In genomic region chr2:76372244-76372643, GRCm38 (mm10) we compare ENCODE assay signal across 18 mouse cellular contexts. TPM values are rescaled to one million over a fixed set of nuclear protein-coding genes. Genes with fewer than 3 reads are reported as not detected.
DNase-seq lines count a peak whose midpoint lies in the region; ATAC-seq lines count a peak whose summit lies in the region.
"Had no signal": no experiment of that assay in that cellular context is flagged by ENCODE, and none has a peak within 500 bp of the region (broad histone marks: within the 10 kb centered on the region; RNA-seq: fewer than 3 reads in every experiment).

No protein-coding gene starts in this region.

- no peak overlapping the region for H3K27ac ChIP-seq in liver, embryonic 11.5 days (ENCODE audit: low read depth, low read length)
- H3K27ac ChIP-seq in neural tube, embryonic 15.5 days (replicated peaks): no peak overlapping the region
- H3K27ac ChIP-seq: limb, embryonic 13.5 days had no signal

- peak; percentile 80 for ATAC-seq in liver, embryonic 11.5 days (replicated peaks; ENCODE audit: low FRiP score)
- ATAC-seq in neural tube, embryonic 15.5 days (ENCODE audit: low FRiP score): no peak
- ATAC-seq: inflammation-experienced regulatory T-cells, adult 6 months had no signal

- H3K9ac ChIP-seq in liver, embryonic 11.5 days (ENCODE audit: low read depth, low read length): no peak overlapping the region
- H3K9ac ChIP-seq in neural tube, embryonic 15.5 days (replicated peaks): no peak overlapping the region
- H3K9ac ChIP-seq: limb, embryonic 13.5 days had no signal

- DNase-seq in 3T3-L1 (ENCODE audit: low read depth, low spot score) (peak; percentile 14), MN1 (ENCODE audit: low spot score) (peak; percentile 24)
- DNase-seq in heart, adult 8-10 months (ENCODE audit: low spot score): peak; percentile 19
- DNase-seq in liver, embryonic 11.5 days (ENCODE audit: low spot score): no peak
- no peak for DNase-seq in thymus, postnatal 36 days
- no peak for DNase-seq in frontal cortex, adult 2 months (ENCODE audit: extremely low spot score in 1 of 2, low spot score in 1 of 2)
- DNase-seq in embryo, embryonic 11 days: no peak
- DNase-seq: cerebellum, adult 8-10 months; kidney, postnatal 4 days; lung, postnatal 4 days; right cerebral cortex, postnatal 4 days had no signal

- H3K4me2 ChIP-seq in liver, embryonic 11.5 days: no peak overlapping the region
- no peak overlapping the region for H3K4me2 ChIP-seq in neural tube, embryonic 15.5 days
- H3K4me2 ChIP-seq: limb, embryonic 13.5 days had no signal

- no peaks in the 10 kb centered on the region for H3K9me3 ChIP-seq in liver, embryonic 11.5 days (ENCODE audit: control insufficient read depth, low read length)
- H3K9me3 ChIP-seq in neural tube, embryonic 15.5 days (replicated peaks): no peaks in the 10 kb centered on the region
- H3K9me3 ChIP-seq: limb, embryonic 13.5 days had no signal

- 58% methylated on average over 4 of the region's 4 CpGs for WGBS in liver, embryonic 11.5 days
- 91% methylated on average over 4 of the region's 4 CpGs for WGBS in neural tube, embryonic 15.5 days

- H3K4me1 ChIP-seq in liver, embryonic 11.5 days (replicated peaks; ENCODE audit: control insufficient read depth, insufficient read depth, low read length): peaks cover 12% of the 10 kb centered on the region; the same call in 1 of the 2 replicates
- peaks cover 17% of the 10 kb centered on the region for H3K4me1 ChIP-seq in neural tube, embryonic 15.5 days

- no peaks in the 10 kb centered on the region for H3K27me3 ChIP-seq in liver, embryonic 11.5 days (replicated peaks; ENCODE audit: control insufficient read depth, insufficient read depth, low read length)
- H3K27me3 ChIP-seq in neural tube, embryonic 15.5 days (replicated peaks): no peaks in the 10 kb centered on the region
- H3K27me3 ChIP-seq: limb, embryonic 13.5 days had no signal

- H3K36me3 ChIP-seq in liver, embryonic 11.5 days (ENCODE audit: control insufficient read depth, insufficient read depth, low read length): peaks cover 3% of the 10 kb centered on the region
- peaks cover 42% of the 10 kb centered on the region for H3K36me3 ChIP-seq in neural tube, embryonic 15.5 days

- no peak overlapping the region for H3K4me3 ChIP-seq in liver, embryonic 11.5 days (ENCODE audit: low read depth, low read length)
- no peak overlapping the region for H3K4me3 ChIP-seq in neural tube, embryonic 15.5 days (replicated peaks)
- H3K4me3 ChIP-seq: limb, embryonic 13.5 days had no signal

RNA-seq across cellular contexts. Expression of gene Rbm45, which starts 2.5 kb away (rescaled TPM):
- total RNA-seq in heart, adult 8-10 months (2022): 10 to 100 TPM; 17.9 to 21.6 (median 19.2) TPM
- 12.0 TPM in 2 replicates for polyA plus RNA-seq in liver, embryonic 11.5 days (2014; fragmentation: Nextera tagmentation; extraction: Ambion mirVana)
- 15.2 and 17.6 TPM in 2 replicates for polyA plus RNA-seq in neural tube, embryonic 15.5 days (2015; fragmentation: Nextera tagmentation; extraction: Ambion mirVana)
- 23.6 and 29.4 TPM in 2 replicates for polyA plus RNA-seq in frontal cortex, adult 2 months (2012; rRNA removed)

RNA-seq across cellular contexts. Expression of gene Cyct, which starts 12.0 kb away (rescaled TPM):
- 1 to 10 TPM in 1 of 4 experiments, under 1 TPM in 3; 0.44 to 1.2 (median 0.56) TPM for total RNA-seq in heart, adult 8-10 months (2022)
- 0.27 TPM in 1 of 2 replicates, not detected in the other for polyA plus RNA-seq in liver, embryonic 11.5 days (2014; fragmentation: Nextera tagmentation; extraction: Ambion mirVana)
- 0.33 TPM in 1 of 2 replicates, not detected in the other for polyA plus RNA-seq in neural tube, embryonic 15.5 days (2015; fragmentation: Nextera tagmentation; extraction: Ambion mirVana)
- not detected in 2 replicates for polyA plus RNA-seq in frontal cortex, adult 2 months (2012; rRNA removed)
- total RNA-seq: heart, postnatal 14 days; left cerebral cortex, adult 18-20 months; neutrophil, adult 5-6 weeks had no signal
- polyA plus RNA-seq: inflammation-experienced regulatory T-cells, adult 6 months; limb, embryonic 13.5 days; stomach, embryonic 16.5 days had no signal

RNA-seq across cellular contexts. Expression of gene Pde11a, which starts 33.7 kb away (rescaled TPM):
- 1 to 10 TPM; 1.2 to 8.6 (median 3.8) TPM for total RNA-seq in heart, adult 8-10 months (2022)
- polyA plus RNA-seq in liver, embryonic 11.5 days (2014; fragmentation: Nextera tagmentation; extraction: Ambion mirVana): 0.12 and 0.40 TPM in 2 replicates
- polyA plus RNA-seq in neural tube, embryonic 15.5 days (2015; fragmentation: Nextera tagmentation; extraction: Ambion mirVana): 2.9 and 3.1 TPM in 2 replicates
- polyA plus RNA-seq in frontal cortex, adult 2 months (2012; rRNA removed): 1.1 and 1.6 TPM in 2 replicates
- total RNA-seq: neutrophil, adult 5-6 weeks had no signal

RNA-seq across cellular contexts. Expression of gene Osbpl6, which starts 34.1 kb away (rescaled TPM):
- total RNA-seq in heart, adult 8-10 months (2022): 10 to 100 TPM; 12.5 to 19.0 (median 17.0) TPM
- polyA plus RNA-seq in liver, embryonic 11.5 days (2014; fragmentation: Nextera tagmentation; extraction: Ambion mirVana): 3.0 and 3.4 TPM in 2 replicates
- polyA plus RNA-seq in neural tube, embryonic 15.5 days (2015; fragmentation: Nextera tagmentation; extraction: Ambion mirVana): 35.1 and 35.9 TPM in 2 replicates
- polyA plus RNA-seq in frontal cortex, adult 2 months (2012; rRNA removed): 18.2 and 19.2 TPM in 2 replicates
- total RNA-seq: neutrophil, adult 5-6 weeks had no signal

Comparison
In these comparisons a context has a peak if more than half of its experiments do, and no peak if none do; other contexts are left out.
1. DNase-seq: peak in 3T3-L1 (single experiment), MN1 (single experiment) and heart, adult 8-10 months (single experiment); none in liver, embryonic 11.5 days (single experiment), thymus, postnatal 36 days (0 of 2), frontal cortex, adult 2 months (0 of 2) and embryo, embryonic 11 days (single experiment).